ENCODE assay signal across 17 mouse cellular contexts in the genomic region with DNA sequence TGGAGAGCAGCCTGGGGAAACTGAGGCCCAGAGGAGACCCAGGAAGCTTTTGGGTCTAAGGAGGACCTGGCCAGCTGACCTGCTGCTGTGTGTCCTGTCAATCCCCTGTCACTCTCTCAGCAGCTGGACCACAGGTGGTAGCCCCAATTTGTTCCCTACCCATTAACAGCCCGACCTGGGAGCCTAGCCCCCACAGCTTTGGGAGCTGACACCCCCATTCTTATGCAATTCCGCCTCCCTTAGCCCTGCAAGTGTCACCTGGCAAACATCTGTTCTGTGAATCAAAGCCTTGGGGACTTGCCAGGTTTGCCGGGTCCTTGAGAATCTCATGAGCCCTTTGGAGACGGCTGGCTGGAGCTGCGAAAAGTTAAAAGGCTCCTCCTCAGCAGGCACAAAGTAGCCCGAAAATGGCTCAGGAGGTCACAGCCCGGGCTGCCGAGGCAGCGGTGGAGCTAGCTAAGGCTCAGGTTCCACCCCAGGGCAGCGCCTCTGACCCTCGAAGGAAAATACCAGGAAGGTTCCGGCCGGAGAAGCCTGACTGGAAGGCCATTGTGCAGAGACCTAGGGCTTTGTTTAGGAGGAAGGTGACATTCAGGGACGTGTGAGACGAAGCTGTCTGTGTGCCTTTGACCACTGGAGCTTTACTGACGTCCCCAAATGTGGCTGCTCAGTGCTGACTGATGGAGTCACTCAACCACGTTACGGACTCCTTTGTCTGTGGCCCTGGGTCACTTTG. TPM values are rescaled to one million over a fixed set of nuclear protein-coding genes. Genes with fewer than 3 reads are reported as not detected.
A peak's percentile ranks its signal among the peaks of the same experiment; 100 is the strongest.
DNase-seq lines count a peak whose midpoint lies in the region; ATAC-seq and TF ChIP-seq lines count a peak whose summit lies in the region.
"Had no signal": no experiment of that assay in that cellular context is flagged by ENCODE, and none has a peak within 500 bp of the region (broad histone marks: within the 10 kb centered on the region; RNA-seq: fewer than 3 reads in every experiment).

No protein-coding gene starts in this region.

- H3K4me1 ChIP-seq in heart, embryonic 12.5 days (replicated peaks): peaks cover 18% of the 10 kb centered on the region
- H3K4me1 ChIP-seq in lung, embryonic 14.5 days (ENCODE audit: insufficient read depth): no peaks in the 10 kb centered on the region
- no peaks in the 10 kb centered on the region for H3K4me1 ChIP-seq in liver, postnatal 0 days (ENCODE audit: insufficient read depth)
- H3K4me1 ChIP-seq: hindbrain, embryonic 15.5 days had no signal

- DNase-seq in heart, postnatal 4 days: no peak
- DNase-seq in ES-CJ7 (ENCODE audit: low read depth, low spot score): peak; percentile 73
- DNase-seq in adrenal gland, postnatal 36 days: peak; percentile 72
- DNase-seq in lung, embryonic 14.5 days: peak; percentile 57
- no peak for DNase-seq in spleen, adult 12 weeks (ENCODE audit: low spot score)
- no peak for DNase-seq in liver, postnatal 0 days
- no peak for DNase-seq in urinary bladder, postnatal 25 days (ENCODE audit: low spot score)
- DNase-seq: B cell, adult 2 months; cerebellum, adult 9-10 months; kidney, adult 9 months had no signal

- H3K9ac ChIP-seq in heart, embryonic 12.5 days: no peak overlapping the region
- no peak overlapping the region for H3K9ac ChIP-seq in lung, embryonic 14.5 days
- H3K9ac ChIP-seq in liver, postnatal 0 days (replicated peaks): no peak overlapping the region
- H3K9ac ChIP-seq: embryonic facial prominence, embryonic 13.5 days; hindbrain, embryonic 15.5 days had no signal

- no peak for ATAC-seq in heart, embryonic 12.5 days (ENCODE audit: insufficient number of reproducible peaks, low FRiP score)
- no peak for ATAC-seq in lung, embryonic 14.5 days (ENCODE audit: insufficient read depth)
- no peak for ATAC-seq in liver, postnatal 0 days

- H3K27ac ChIP-seq in heart, embryonic 12.5 days (ENCODE audit: poor library complexity, severe bottlenecking): no peak overlapping the region
- H3K27ac ChIP-seq in lung, embryonic 14.5 days (ENCODE audit: low read depth): no peak overlapping the region
- H3K27ac ChIP-seq in liver, postnatal 0 days (ENCODE audit: low read depth): no peak overlapping the region
- H3K27ac ChIP-seq: embryonic facial prominence, embryonic 13.5 days; hindbrain, embryonic 15.5 days; macrophage; stomach, postnatal 0 days had no signal

- peaks cover 46% of the 10 kb centered on the region for H3K27me3 ChIP-seq in heart, embryonic 12.5 days (replicated peaks)
- H3K27me3 ChIP-seq in lung, embryonic 14.5 days (ENCODE audit: insufficient read depth, low read length): peaks cover 17% of the 10 kb centered on the region
- peaks cover 16% of the 10 kb centered on the region for H3K27me3 ChIP-seq in liver, postnatal 0 days (ENCODE audit: insufficient read depth, low read length)

- no peaks in the 10 kb centered on the region for H3K36me3 ChIP-seq in heart, embryonic 12.5 days
- H3K36me3 ChIP-seq in lung, embryonic 14.5 days (ENCODE audit: insufficient read depth): no peaks in the 10 kb centered on the region
- H3K36me3 ChIP-seq in liver, postnatal 0 days (replicated peaks; ENCODE audit: insufficient read depth, low read length): no peaks in the 10 kb centered on the region
- H3K36me3 ChIP-seq: embryonic facial prominence, embryonic 13.5 days; hindbrain, embryonic 15.5 days had no signal

- no peak overlapping the region for H3K4me3 ChIP-seq in heart, embryonic 12.5 days
- H3K4me3 ChIP-seq in lung, embryonic 14.5 days (ENCODE audit: low read depth, low read length): no peak overlapping the region
- no peak overlapping the region for H3K4me3 ChIP-seq in liver, postnatal 0 days (ENCODE audit: low read depth, low read length)
- H3K4me3 ChIP-seq: embryonic facial prominence, embryonic 13.5 days; hindbrain, embryonic 15.5 days had no signal

- peak overlapping the region; percentile 26; the same call in 1 of the 2 replicates for H3K4me2 ChIP-seq in heart, embryonic 12.5 days
- H3K4me2 ChIP-seq in lung, embryonic 14.5 days: no peak overlapping the region
- no peak overlapping the region for H3K4me2 ChIP-seq in liver, postnatal 0 days (ENCODE audit: low read depth, low read length)
- H3K4me2 ChIP-seq: embryonic facial prominence, embryonic 13.5 days; heart, embryonic 11.5 days; hindbrain, embryonic 15.5 days had no signal

- H3K9me3 ChIP-seq in heart, embryonic 12.5 days (replicated peaks): peaks cover 3% of the 10 kb centered on the region; the same call in 1 of the 2 replicates
- no peaks in the 10 kb centered on the region for H3K9me3 ChIP-seq in lung, embryonic 14.5 days (ENCODE audit: low read depth, low read length)
- no peaks in the 10 kb centered on the region for H3K9me3 ChIP-seq in liver, postnatal 0 days (ENCODE audit: low read length)
- H3K9me3 ChIP-seq: embryonic facial prominence, embryonic 13.5 days; hindbrain, embryonic 15.5 days had no signal

- no peak for TF ChIP-seq EP300 in liver, postnatal 0 days (IDR thresholded peaks at IDR 0.05; ENCODE audit: low read depth)

- no peak for TF ChIP-seq CTCF in lung, embryonic 14.5 days (IDR thresholded peaks at IDR 0.05; ENCODE audit: low read depth)
- TF ChIP-seq CTCF in liver, postnatal 0 days (IDR thresholded peaks at IDR 0.05; ENCODE audit: low read depth): no peak

- WGBS in heart, embryonic 12.5 days: 7% methylated on average over 18 of the region's 18 CpGs
- WGBS in lung, embryonic 14.5 days: 5% methylated on average over 18 of the region's 18 CpGs
- 12% methylated on average over 18 of the region's 18 CpGs for WGBS in liver, postnatal 0 days (ENCODE audit: insufficient replicate concordance)

RNA-seq across cellular contexts. Expression of gene Fgf15, which starts 7.6 kb away (rescaled TPM):
- polyA plus RNA-seq in heart, embryonic 12.5 days (2016; fragmentation: Nextera tagmentation; extraction: Ambion mirVana): 0.10 TPM in 1 of 2 replicates, not detected in the other
- total RNA-seq in heart, postnatal 4 days (2021): not detected
- not detected for total RNA-seq in adrenal gland, postnatal 36 days (2021)
- polyA plus RNA-seq in lung, embryonic 14.5 days (2014; fragmentation: Nextera tagmentation; extraction: Ambion mirVana): not detected in 2 replicates
- not detected in 2 replicates for polyA plus RNA-seq in liver, postnatal 0 days (2015; fragmentation: Nextera tagmentation; extraction: Ambion mirVana)
- total RNA-seq: layer of hippocampus, postnatal 10 days had no signal
- polyA plus RNA-seq: macrophage; stomach, postnatal 0 days had no signal

RNA-seq across cellular contexts. Expression of gene LTO1, which starts 26.2 kb away (rescaled TPM):
- 20.1 and 21.4 TPM in 2 replicates for polyA plus RNA-seq in heart, embryonic 12.5 days (2016; fragmentation: Nextera tagmentation; extraction: Ambion mirVana)
- total RNA-seq in heart, postnatal 4 days (2021): 10 to 100 TPM; 13.8 to 14.8 TPM
- 10 to 100 TPM; 20.5 to 24.1 TPM for total RNA-seq in adrenal gland, postnatal 36 days (2021)
- polyA plus RNA-seq in lung, embryonic 14.5 days (2014; fragmentation: Nextera tagmentation; extraction: Ambion mirVana): 22.1 and 22.3 TPM in 2 replicates
- 6.3 and 7.0 TPM in 2 replicates for polyA plus RNA-seq in liver, postnatal 0 days (2015; fragmentation: Nextera tagmentation; extraction: Ambion mirVana)

RNA-seq across cellular contexts. Expression of gene Fgf4, which starts 41.6 kb away (rescaled TPM):
- not detected in 2 replicates for polyA plus RNA-seq in heart, embryonic 12.5 days (2016; fragmentation: Nextera tagmentation; extraction: Ambion mirVana)
- not detected for total RNA-seq in heart, postnatal 4 days (2021)
- total RNA-seq in adrenal gland, postnatal 36 days (2021): not detected
- not detected in 2 replicates for polyA plus RNA-seq in lung, embryonic 14.5 days (2014; fragmentation: Nextera tagmentation; extraction: Ambion mirVana)
- polyA plus RNA-seq in liver, postnatal 0 days (2015; fragmentation: Nextera tagmentation; extraction: Ambion mirVana): not detected in 2 replicates
- total RNA-seq: layer of hippocampus, postnatal 10 days had no signal
- polyA plus RNA-seq: heart, embryonic 11.5 days; hindbrain, embryonic 15.5 days; macrophage; stomach, postnatal 0 days had no signal

RNA-seq across cellular contexts. Expression of gene Fgf3, which starts 50.8 kb away (rescaled TPM):
- 0.13 and 0.20 TPM in 2 replicates for polyA plus RNA-seq in heart, embryonic 12.5 days (2016; fragmentation: Nextera tagmentation; extraction: Ambion mirVana)
- not detected for total RNA-seq in heart, postnatal 4 days (2021)
- total RNA-seq in adrenal gland, postnatal 36 days (2021): under 1 TPM; 0.30 to 0.89 TPM
- not detected in 2 replicates for polyA plus RNA-seq in lung, embryonic 14.5 days (2014; fragmentation: Nextera tagmentation; extraction: Ambion mirVana)
- polyA plus RNA-seq in liver, postnatal 0 days (2015; fragmentation: Nextera tagmentation; extraction: Ambion mirVana): not detected in 2 replicates
- total RNA-seq: layer of hippocampus, postnatal 10 days had no signal
- polyA plus RNA-seq: macrophage had no signal

RNA-seq across cellular contexts. Expression of gene Ccnd1, which starts 51.0 kb away (rescaled TPM):
- 81.2 and 89.9 TPM in 2 replicates for polyA plus RNA-seq in heart, embryonic 12.5 days (2016; fragmentation: Nextera tagmentation; extraction: Ambion mirVana)
- total RNA-seq in heart, postnatal 4 days (2021): 100 to 1,000 TPM; 128 to 130 TPM
- 100 to 1,000 TPM; 121 to 178 TPM for total RNA-seq in adrenal gland, postnatal 36 days (2021)
- polyA plus RNA-seq in lung, embryonic 14.5 days (2014; fragmentation: Nextera tagmentation; extraction: Ambion mirVana): 148 and 154 TPM in 2 replicates
- 10.1 TPM in 2 replicates for polyA plus RNA-seq in liver, postnatal 0 days (2015; fragmentation: Nextera tagmentation; extraction: Ambion mirVana)

Comparison
In these comparisons a context has a peak if more than half of its experiments do, and no peak if none do; other contexts are left out.
1. DNase-seq: peak in ES-CJ7 (single experiment), adrenal gland, postnatal 36 days (2 of 2) and lung, embryonic 14.5 days (single experiment); none in heart, postnatal 4 days (single experiment), spleen, adult 12 weeks (single experiment), liver, postnatal 0 days (single experiment) and urinary bladder, postnatal 25 days (single experiment).